Mouse (Mus musculus): ENCODE measurements around the gene Ppm1h. TPM values are rescaled to one million over a fixed set of nuclear protein-coding genes. Genes with fewer than 3 reads are reported as not detected.

The Ppm1h gene
- total and polyA plus RNA-seq, 2 experiments from 2014 or later, result 4.9 to 6.1 TPM

DNA sequence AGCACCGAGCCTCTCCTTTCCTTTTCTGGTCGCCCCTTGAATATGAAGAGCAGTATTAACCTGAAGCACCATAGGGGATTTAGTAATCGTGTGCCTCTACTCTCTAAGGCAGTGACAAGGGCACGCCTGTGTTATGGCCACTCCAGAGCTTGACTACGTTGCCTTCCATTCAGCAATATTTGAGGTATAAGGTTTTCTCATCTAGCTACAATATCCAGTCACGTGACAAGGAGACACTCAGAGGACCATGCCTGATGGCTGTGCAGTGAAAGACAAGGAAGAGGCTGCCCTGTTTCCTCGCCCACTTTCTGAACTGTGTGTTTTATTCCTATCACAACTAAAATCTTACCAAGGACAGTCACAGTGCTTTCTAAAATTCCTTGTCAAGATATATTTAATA, 309.8 kb downstream of the Ppm1h start:
- H3K4me3 ChIP-seq (ENCODE audit: low read depth, low read length), result peak overlapping the region; percentile 20
- no peaks in the 10 kb centered on the region for H3K9me3 ChIP-seq (replicated peaks; ENCODE audit: control insufficient read depth, low read length)
- H3K4me2 ChIP-seq (ENCODE audit: low read depth, low read length), result peak overlapping the region; percentile 85
- no peak for TF ChIP-seq CTCF (IDR thresholded peaks at IDR 0.05; ENCODE audit: low read depth)
- TF ChIP-seq EP300 (IDR thresholded peaks at IDR 0.05; ENCODE audit: low read depth), result no peak
- ATAC-seq (ENCODE audit: insufficient read depth, low read depth), result no peak
- no peaks in the 10 kb centered on the region for H3K27me3 ChIP-seq (ENCODE audit: control insufficient read depth, insufficient read depth, low read length)
- no peaks in the 10 kb centered on the region for H3K36me3 ChIP-seq (replicated peaks; ENCODE audit: control insufficient read depth, insufficient read depth, low read length)
- 43% methylated on average over 7 of the region's 7 CpGs for WGBS
- peaks cover 30% of the 10 kb centered on the region for H3K4me1 ChIP-seq (ENCODE audit: control insufficient read depth, insufficient read depth)
- peak overlapping the region; percentile 44 for H3K9ac ChIP-seq (replicated peaks; ENCODE audit: low read depth, low read length)
- DNase-seq (ENCODE audit: low spot score), result no peak
- H3K27ac ChIP-seq (ENCODE audit: low read depth), result peak overlapping the region; percentile 36

DNA sequence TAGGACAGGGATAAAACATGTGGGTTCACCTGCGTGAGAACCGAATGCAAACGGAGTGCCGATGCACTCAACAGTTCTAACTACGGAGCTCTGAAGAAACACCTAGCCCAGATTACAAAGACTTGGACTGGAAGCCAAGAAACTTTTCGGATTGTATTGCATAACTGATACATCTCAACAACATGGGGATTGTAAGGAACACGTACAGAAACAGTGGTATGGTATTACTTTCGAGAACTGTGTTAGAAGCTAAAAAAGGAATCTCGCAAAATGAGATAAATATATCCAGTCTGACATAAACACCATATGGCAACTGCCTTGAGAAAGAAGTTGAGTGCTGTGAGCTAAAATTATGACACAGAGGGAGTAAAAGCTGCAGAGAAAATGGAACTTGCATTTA, 311.4 kb downstream of the Ppm1h start:
- Histone ChIP-seq H3K4me2 (ENCODE audit: low read depth, low read length) (0 out of 2 replicates have a peak overlapping the region, but pooled peaks have one; percentile 7), H3K9me3 (replicated peaks; ENCODE audit: control insufficient read depth, low read length) (no peaks in the 10 kb centered on the region), H3K9ac (replicated peaks; ENCODE audit: low read depth, low read length) (no peak overlapping the region), H3K36me3 (replicated peaks; ENCODE audit: control insufficient read depth, insufficient read depth, low read length) (peaks cover 7% of the 10 kb centered on the region), H3K4me1 (ENCODE audit: control insufficient read depth, insufficient read depth) (peaks cover 18% of the 10 kb centered on the region), H3K4me3 (ENCODE audit: low read depth, low read length) (no peak overlapping the region), H3K27me3 (ENCODE audit: control insufficient read depth, insufficient read depth, low read length) (no peaks in the 10 kb centered on the region), H3K27ac (ENCODE audit: low read depth) (peak overlapping the region; percentile 87)
- no peak for ATAC-seq (ENCODE audit: insufficient read depth, low read depth)
- DNase-seq (ENCODE audit: low spot score), result no peak
- WGBS, result 62% methylated on average over 9 of the region's 9 CpGs
- TF ChIP-seq CTCF (IDR thresholded peaks at IDR 0.05; ENCODE audit: low read depth) (no peak), EP300 (IDR thresholded peaks at IDR 0.05; ENCODE audit: low read depth) (no peak)

DNA sequence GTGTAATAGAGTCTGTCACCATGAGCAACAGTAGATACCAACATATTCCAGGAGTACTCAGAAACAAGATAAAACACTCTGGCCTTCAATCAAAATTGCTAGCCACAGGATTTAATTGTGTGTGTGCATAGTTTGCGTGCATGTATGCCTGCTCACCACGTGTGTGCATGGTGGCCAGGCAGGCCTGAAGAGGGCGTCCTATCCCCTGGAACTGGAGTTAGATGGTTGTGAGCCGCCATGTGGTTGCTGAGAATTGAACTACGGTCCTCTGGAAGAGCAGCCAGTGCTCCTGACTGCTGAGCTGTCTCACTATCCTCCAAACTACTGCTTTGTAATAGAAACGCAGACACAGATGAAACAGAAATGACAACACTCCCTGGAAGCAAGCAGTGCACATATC, 312.0 kb downstream of the Ppm1h start:
- WGBS, result 47% methylated on average over 6 of the region's 6 CpGs
- Histone ChIP-seq H3K27me3 (ENCODE audit: control insufficient read depth, insufficient read depth, low read length) (no peaks in the 10 kb centered on the region), H3K4me2 (ENCODE audit: low read depth, low read length) (peak overlapping the region; percentile 38), H3K36me3 (replicated peaks; ENCODE audit: control insufficient read depth, insufficient read depth, low read length) (peaks cover 14% of the 10 kb centered on the region), H3K4me1 (ENCODE audit: control insufficient read depth, insufficient read depth) (peaks cover 18% of the 10 kb centered on the region), H3K9ac (replicated peaks; ENCODE audit: low read depth, low read length) (no peak overlapping the region), H3K4me3 (ENCODE audit: low read depth, low read length) (0 out of 2 replicates have a peak overlapping the region, but pooled peaks have one; percentile 8), H3K9me3 (replicated peaks; ENCODE audit: control insufficient read depth, low read length) (no peaks in the 10 kb centered on the region), H3K27ac (ENCODE audit: low read depth) (peak overlapping the region; percentile 87)
- TF ChIP-seq CTCF (IDR thresholded peaks at IDR 0.05; ENCODE audit: low read depth) (peak; percentile 34), EP300 (IDR thresholded peaks at IDR 0.05; ENCODE audit: low read depth) (no peak)
- ATAC-seq (ENCODE audit: insufficient read depth, low read depth) (no peak), DNase-seq (ENCODE audit: low spot score) (no peak)

DNA sequence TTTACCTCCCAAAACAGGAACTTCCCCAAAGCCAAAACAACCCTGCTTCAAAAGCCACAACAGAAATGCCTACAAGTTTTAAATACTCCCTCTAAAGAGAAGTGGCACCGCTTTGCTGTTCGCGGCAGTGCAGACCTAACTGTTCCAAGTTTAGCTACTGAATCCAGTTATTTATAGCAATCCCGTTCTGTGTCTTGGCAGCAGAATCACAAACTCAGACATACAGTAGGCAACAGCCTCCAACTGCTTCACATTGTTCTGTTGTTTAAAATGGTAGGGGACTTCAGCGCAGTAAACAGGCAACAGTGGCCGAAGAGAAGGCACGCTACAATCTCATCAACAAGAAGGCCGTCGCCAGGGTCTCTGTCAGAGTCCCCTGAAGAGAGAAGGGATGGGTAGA, 312.5 kb downstream of the Ppm1h start:
- DNase-seq (ENCODE audit: low spot score) (peak; percentile 89), ATAC-seq (ENCODE audit: insufficient read depth, low read depth) (peak; percentile 73)
- peaks cover 18% of the 10 kb centered on the region for H3K4me1 ChIP-seq (ENCODE audit: control insufficient read depth, insufficient read depth)
- TF ChIP-seq CTCF (IDR thresholded peaks at IDR 0.05; ENCODE audit: low read depth) (no peak), EP300 (IDR thresholded peaks at IDR 0.05; ENCODE audit: low read depth) (no peak)
- peaks cover 17% of the 10 kb centered on the region for H3K36me3 ChIP-seq (replicated peaks; ENCODE audit: control insufficient read depth, insufficient read depth, low read length)
- H3K9me3 ChIP-seq (replicated peaks; ENCODE audit: control insufficient read depth, low read length), result no peaks in the 10 kb centered on the region
- no peak overlapping the region; the same call in 1 of the 2 replicates for H3K9ac ChIP-seq (replicated peaks; ENCODE audit: low read depth, low read length)
- H3K27ac ChIP-seq (ENCODE audit: low read depth), result peak overlapping the region; percentile 87
- no peak overlapping the region for H3K4me3 ChIP-seq (ENCODE audit: low read depth, low read length)
- peak overlapping the region; percentile 38 for H3K4me2 ChIP-seq (ENCODE audit: low read depth, low read length)
- 25% methylated on average over 9 of the region's 9 CpGs for WGBS
- no peaks in the 10 kb centered on the region for H3K27me3 ChIP-seq (ENCODE audit: control insufficient read depth, insufficient read depth, low read length)

DNA sequence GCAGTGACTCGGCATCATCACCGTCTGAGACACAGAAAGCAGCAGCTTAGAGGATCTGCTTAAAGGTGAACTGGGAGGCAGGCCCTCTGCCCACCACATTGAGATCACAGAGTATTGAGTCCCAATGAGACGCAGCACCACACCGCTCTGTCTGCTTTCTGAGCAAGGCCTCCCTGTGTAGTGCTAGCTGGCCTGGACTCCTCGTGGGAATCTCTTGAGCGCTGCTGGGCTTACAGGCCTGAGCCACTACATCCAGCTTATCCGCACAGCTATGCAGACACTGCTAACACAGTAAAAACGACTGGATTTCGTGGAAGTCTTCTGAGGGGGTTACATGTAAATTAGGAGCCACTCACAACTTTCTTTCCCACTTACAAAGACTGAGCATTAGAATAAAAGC, 313.1 kb downstream of the Ppm1h start:
- Histone ChIP-seq H3K9me3 (replicated peaks; ENCODE audit: control insufficient read depth, low read length) (no peaks in the 10 kb centered on the region), H3K4me1 (ENCODE audit: control insufficient read depth, insufficient read depth) (peaks cover 17% of the 10 kb centered on the region), H3K4me2 (ENCODE audit: low read depth, low read length) (peak overlapping the region; percentile 38), H3K4me3 (ENCODE audit: low read depth, low read length) (no peak overlapping the region), H3K36me3 (replicated peaks; ENCODE audit: control insufficient read depth, insufficient read depth, low read length) (peaks cover 21% of the 10 kb centered on the region), H3K27ac (ENCODE audit: low read depth) (peak overlapping the region; percentile 87), H3K27me3 (ENCODE audit: control insufficient read depth, insufficient read depth, low read length) (no peaks in the 10 kb centered on the region), H3K9ac (replicated peaks; ENCODE audit: low read depth, low read length) (no peak overlapping the region; the same call in 1 of the 2 replicates)
- DNase-seq (ENCODE audit: low spot score) (peak; percentile 42), ATAC-seq (ENCODE audit: insufficient read depth, low read depth) (peak; percentile 47; the same call in 1 of the 2 replicates)
- WGBS, result 25% methylated on average over 9 of the region's 9 CpGs
- TF ChIP-seq EP300 (IDR thresholded peaks at IDR 0.05; ENCODE audit: low read depth) (no peak), CTCF (IDR thresholded peaks at IDR 0.05; ENCODE audit: low read depth) (no peak)
